ENCODE assay signal across 10 mouse cellular contexts in the genomic region with DNA sequence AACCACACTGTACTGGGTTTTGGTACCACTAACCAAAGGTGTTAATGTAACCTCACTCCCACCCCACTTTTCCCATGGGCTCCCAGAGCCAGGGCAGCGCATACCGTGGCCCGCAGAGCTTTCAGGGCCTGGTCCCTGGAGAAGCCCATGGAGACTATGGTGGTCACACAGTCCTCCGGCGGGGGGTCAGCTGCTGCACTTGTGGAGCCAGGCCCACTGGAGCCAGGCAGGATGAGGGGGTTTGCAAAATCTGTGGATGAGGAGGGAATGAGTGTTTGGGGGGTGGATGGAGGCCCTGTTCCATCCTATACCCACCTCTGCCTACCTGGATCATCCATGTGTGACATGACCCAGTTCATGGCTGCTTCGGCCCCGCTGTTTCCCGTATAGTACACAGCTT. TPM values are rescaled to one million over a fixed set of nuclear protein-coding genes. Genes with fewer than 3 reads are reported as not detected.
"Had no signal": no experiment of that assay in that cellular context is flagged by ENCODE, and none has a peak within 500 bp of the region (broad histone marks: within the 10 kb centered on the region; RNA-seq: fewer than 3 reads in every experiment).

No protein-coding gene starts in this region.

- H3K9me3 ChIP-seq: kidney, embryonic 15.5 days; limb, embryonic 15.5 days; liver, embryonic 13.5 days; midbrain, embryonic 12.5 days had no signal

- H3K27me3 ChIP-seq: kidney, embryonic 15.5 days; limb, embryonic 15.5 days; liver, embryonic 13.5 days; midbrain, embryonic 12.5 days had no signal

- H3K27ac ChIP-seq: kidney, embryonic 15.5 days; limb, embryonic 15.5 days; liver, embryonic 13.5 days; midbrain, embryonic 12.5 days had no signal

- H3K4me2 ChIP-seq: kidney, embryonic 15.5 days; limb, embryonic 15.5 days; liver, embryonic 13.5 days; midbrain, embryonic 12.5 days had no signal

- H3K4me3 ChIP-seq: kidney, embryonic 15.5 days; limb, embryonic 15.5 days; liver, embryonic 13.5 days; midbrain, embryonic 12.5 days had no signal

- DNase-seq: kidney, adult 2 months; kidney, postnatal 14 days; liver, embryonic 13.5 days; right cerebral cortex, postnatal 4 days; thymus, postnatal 36 days had no signal

- H3K9ac ChIP-seq: kidney, embryonic 15.5 days; limb, embryonic 15.5 days; liver, embryonic 13.5 days had no signal

RNA-seq across cellular contexts. Expression of gene Gnb3, which starts 22.5 kb away (rescaled TPM):
- total RNA-seq: left cerebral cortex, postnatal 14 days; megakaryocyte progenitor cell, adult 5-6 weeks had no signal
